Mouse (Mus musculus) gastrocnemius, postnatal 4 days (tissue): ENCODE results near the gene Tmem178. TPM values are rescaled to one million over a fixed set of nuclear protein-coding genes. Genes with fewer than 3 reads are reported as not detected.

ENCODE experiments used
- DNase-seq, 2 experiments: peaks; one replicate each; pipeline ENCODE4 v3.0.0; 2021 to 2022; ENCODE audit warnings: low spot score in 2 of 2, mixed read lengths in 2 of 2
- total RNA-seq, 2 experiments: library from RNA; stranded (reverse); gene quantifications; 2 replicates each; pipeline ENCODE4 v1.2.3; 2021

Tmem178 gene
- total RNA-seq, 2 experiments from 2014 or later = 1.2 TPM

- no peak for DNase-seq
Measured at GRCm38 (mm10) chr17:80982976-80983375, 38.5 kb downstream of the Tmem178 start.

GRCm38 (mm10) chr17:80991535-80992127 lies 47.2 kb downstream of the Tmem178 start:
- DNase-seq = no peak

GRCm38 (mm10) chr17:80997226-80997625 lies 52.8 kb downstream of the Tmem178 start:
- DNase-seq = no peak

GRCm38 (mm10) chr17:80998958-80999357 lies 54.5 kb downstream of the Tmem178 start:
- DNase-seq = no peak

- no peak for DNase-seq
Measured at GRCm38 (mm10) chr17:81001010-81001409, 56.6 kb downstream of the Tmem178 start.

GRCm38 (mm10) chr17:81001647-81002046 lies 57.2 kb downstream of the Tmem178 start:
- no peak for DNase-seq

- no peak for DNase-seq
Measured at GRCm38 (mm10) chr17:81002130-81002529, 57.7 kb downstream of the Tmem178 start.

- DNase-seq = no peak
Measured at GRCm38 (mm10) chr17:81004454-81004853, 60.0 kb downstream of the Tmem178 start.

GRCm38 (mm10) chr17:81005292-81005691 lies 60.9 kb downstream of the Tmem178 start:
- DNase-seq = no peak

- DNase-seq = no peak
Measured at GRCm38 (mm10) chr17:81009112-81009511, 64.7 kb downstream of the Tmem178 start.

GRCm38 (mm10) chr17:81010199-81010598 lies 65.8 kb downstream of the Tmem178 start:
- DNase-seq = no peak

GRCm38 (mm10) chr17:81010844-81011685 lies 66.6 kb downstream of the Tmem178 start:
- DNase-seq = no peak

- DNase-seq = no peak
Measured at GRCm38 (mm10) chr17:81015814-81016447, 71.5 kb downstream of the Tmem178 start.

GRCm38 (mm10) chr17:81017132-81017531 lies 72.7 kb downstream of the Tmem178 start:
- DNase-seq = no peak

- DNase-seq = no peak
Measured at GRCm38 (mm10) chr17:81027331-81027730, 82.9 kb downstream of the Tmem178 start.

GRCm38 (mm10) chr17:81031830-81032442 lies 87.5 kb downstream of the Tmem178 start:
- DNase-seq = no peak

- DNase-seq = no peak
Measured at GRCm38 (mm10) chr17:81032957-81033356, 88.5 kb downstream of the Tmem178 start.

GRCm38 (mm10) chr17:81035354-81035753 lies 90.9 kb downstream of the Tmem178 start:
- no peak for DNase-seq

GRCm38 (mm10) chr17:81038707-81039408 lies 94.4 kb downstream of the Tmem178 start:
- DNase-seq = no peak

- no peak for DNase-seq
Measured at GRCm38 (mm10) chr17:81041662-81042061, 97.2 kb downstream of the Tmem178 start.

- no peak for DNase-seq
Measured at GRCm38 (mm10) chr17:81044356-81044755, 99.9 kb downstream of the Tmem178 start.
